Mouse (Mus musculus) kidney, adult 2 months (tissue): ENCODE results near the gene Gpr55.

Experiments used
- CTCF ChIP-seq: fragments of 200-500 bp; conservative IDR thresholded peaks from 2 replicates; pipeline ENCODE4 v1.5.1; 2011; ENCODE audit warnings: low read depth, mild to moderate bottlenecking, control low read depth, low read length, moderate library complexity, mixed read lengths; ENCODE audit not compliant: insufficient read depth, insufficient read length
- POLR2A ChIP-seq: fragments of 200-500 bp; IDR thresholded peaks from one replicate; pipeline ENCODE4 v1.6.1; 2011; ENCODE audit warnings: low read depth, low read length, control low read depth

DNA sequence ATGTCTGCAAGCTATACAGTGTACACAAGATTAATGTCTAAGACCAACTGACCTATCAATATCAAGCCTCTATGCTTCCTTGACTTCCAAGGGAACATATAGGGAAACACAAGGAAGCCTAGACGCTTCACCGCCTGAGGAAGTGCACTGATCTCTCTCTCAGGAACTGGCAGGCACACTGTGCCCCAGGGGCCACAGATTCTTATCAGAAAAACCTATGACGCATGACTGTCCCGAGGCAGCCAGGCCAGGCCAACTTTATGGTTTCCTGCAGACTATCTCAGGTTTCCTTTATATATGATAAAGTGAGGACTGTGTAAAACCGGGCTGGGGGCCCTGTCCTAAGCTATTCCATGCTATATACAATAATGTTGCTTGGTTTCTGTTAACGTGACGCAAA is 41.2 kb downstream of the Gpr55 start:
- TF ChIP-seq CTCF (no peak), POLR2A (no peak)
